Mouse (Mus musculus) limb, embryonic 14.5 days (tissue): Measurements from ENCODE around the gene Sec31a. TPM values are rescaled to one million over a fixed set of nuclear protein-coding genes. Genes with fewer than 3 reads are reported as not detected.

Experiments used
- ATAC-seq: fragments of 200-750 bp; cut with Nextera tagmentation; 2 replicates; pipeline ENCODE4 v1.8.0; 2017; ENCODE audit warnings: low read depth, moderate number of reproducible peaks, moderate TSS enrichment; ENCODE audit not compliant: low FRiP score
- DNase-seq: peaks from one replicate; pipeline ENCODE4 v3.0.0-alpha.2; 2015; ENCODE audit warnings: low spot score
- H3K27ac ChIP-seq: fragments of 300-500 bp; sonication (generic); replicated peaks from 2 replicates; pipeline ENCODE4 v1.5.1; 2014; ENCODE audit warnings: low read depth, mild to moderate bottlenecking, low read length, moderate library complexity, mixed read lengths
- H3K27me3 ChIP-seq: fragments of 300-500 bp; sonication (generic); 2 replicates; pipeline ENCODE4 v1.6.1; 2014; ENCODE audit warnings: low read length, mixed read lengths; ENCODE audit not compliant: control insufficient read depth, insufficient read depth
- H3K36me3 ChIP-seq: fragments of 300-500 bp; sonication (generic); 2 replicates; pipeline ENCODE4 v1.6.1; 2014; ENCODE audit warnings: mild to moderate bottlenecking, low read length, moderate library complexity, mixed read lengths; ENCODE audit not compliant: control insufficient read depth, insufficient read depth
- H3K4me1 ChIP-seq: fragments of 300-500 bp; sonication (generic); 2 replicates; pipeline ENCODE4 v1.6.1; 2014; ENCODE audit warnings: antibody characterized with exemption, low read length, mixed read lengths; ENCODE audit not compliant: control insufficient read depth, insufficient read depth
- H3K4me2 ChIP-seq: fragments of 300-500 bp; sonication (generic); replicated peaks from 2 replicates; pipeline ENCODE4 v1.6.1; 2014; ENCODE audit warnings: low read depth, mild to moderate bottlenecking, low read length, moderate library complexity; ENCODE audit not compliant: severe bottlenecking
- H3K4me3 ChIP-seq: fragments of 300-500 bp; sonication (generic); replicated peaks from 2 replicates; pipeline ENCODE4 v1.5.1; 2014; ENCODE audit warnings: low read length
- H3K9ac ChIP-seq: fragments of 300-500 bp; sonication (generic); 2 replicates; pipeline ENCODE4 v1.6.1; 2014; ENCODE audit warnings: mild to moderate bottlenecking, low read depth, low read length, moderate library complexity; ENCODE audit not compliant: severe bottlenecking
- H3K9me3 ChIP-seq: fragments of 300-500 bp; sonication (generic); 2 replicates; pipeline ENCODE4 v1.6.1; 2016; ENCODE audit warnings: low read length; ENCODE audit not compliant: control insufficient read depth
- POLR2A ChIP-seq: fragments of 200-500 bp; IDR thresholded peaks from 2 replicates; pipeline ENCODE4 v1.8.0; 2012; ENCODE audit warnings: inconsistent platforms, mild to moderate bottlenecking, moderate library complexity, borderline replicate concordance; ENCODE audit not compliant: insufficient read depth, insufficient read length; ENCODE audit errors: extremely low read depth
- WGBS: fragments of 180-500 bp; shearing (Covaris S2); extraction: QIAGEN DNeasy Blood & Tissue Kit; methylation state at CpG from one replicate; pipeline ENCODE4 v1.1.7; 2014; 5-methylcytosine and 5-hydroxymethylcytosine counted together
- polyA plus RNA-seq, 2 experiments: library from polyadenylated mRNA; depleted of rRNA in 1 of 2; stranded (reverse) in 1 of 2; unstranded in 1 of 2; fragments of >200 nt; fragmentation: Nextera tagmentation in 1 of 2; extraction: Ambion mirVana in 1 of 2; gene quantifications; 2 replicates each; pipeline versions ENCODE4 v1.2.1 to v1.2.3; 2012 to 2014

Sec31a gene
- polyA plus RNA-seq, 2 experiments: 268 to 320 TPM

- H3K9me3 ChIP-seq: no peaks in the 10 kb centered on the region
- H3K27me3 ChIP-seq: no peaks in the 10 kb centered on the region
- ATAC-seq (no peak), DNase-seq (no peak)
- H3K4me3 ChIP-seq: no peak overlapping the region
- TF ChIP-seq POLR2A: no peak
- no peak overlapping the region for H3K27ac ChIP-seq
- H3K4me2 ChIP-seq: no peak overlapping the region
- H3K4me1 ChIP-seq: no peaks in the 10 kb centered on the region
- H3K36me3 ChIP-seq: peaks cover 92% of the 10 kb centered on the region
- no peak overlapping the region for H3K9ac ChIP-seq
- WGBS: 95% methylated on average over 5 of the region's 5 CpGs
These were observed 47.5 kb downstream of the Sec31a start for GRCm38 (mm10) chr5:100368527-100368926.

DNA sequence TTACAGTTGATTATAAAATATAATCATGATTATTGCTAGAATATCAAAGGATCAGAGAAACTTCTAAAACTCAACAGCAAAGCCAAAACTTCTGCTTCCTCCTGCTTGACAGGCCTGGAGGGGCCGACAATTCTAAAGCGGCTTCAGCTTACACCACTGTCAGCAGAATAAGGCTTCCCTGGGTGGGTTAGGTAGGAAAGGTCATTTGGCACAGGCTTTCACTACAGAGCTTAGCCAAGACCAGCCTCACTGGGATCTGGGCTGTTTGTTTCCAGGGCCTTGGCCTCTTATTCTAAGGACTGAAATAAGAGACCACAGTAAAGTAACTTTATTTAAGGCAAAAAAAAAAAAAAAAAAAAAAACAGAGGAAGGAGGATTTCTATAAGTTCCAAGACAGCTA lies 49.0 kb downstream of the Sec31a start:
- no peak for DNase-seq
- no peak overlapping the region for H3K4me3 ChIP-seq
- H3K27me3 ChIP-seq: no peaks in the 10 kb centered on the region
- H3K9ac ChIP-seq: no peak overlapping the region
- no peak overlapping the region for H3K27ac ChIP-seq
- no peak for ATAC-seq
- no peak overlapping the region for H3K4me2 ChIP-seq
- peaks cover 93% of the 10 kb centered on the region for H3K36me3 ChIP-seq
- WGBS: 96% methylated on average over 2 of the region's 2 CpGs
- TF ChIP-seq POLR2A: no peak
- H3K4me1 ChIP-seq: no peaks in the 10 kb centered on the region
- no peaks in the 10 kb centered on the region for H3K9me3 ChIP-seq

DNA sequence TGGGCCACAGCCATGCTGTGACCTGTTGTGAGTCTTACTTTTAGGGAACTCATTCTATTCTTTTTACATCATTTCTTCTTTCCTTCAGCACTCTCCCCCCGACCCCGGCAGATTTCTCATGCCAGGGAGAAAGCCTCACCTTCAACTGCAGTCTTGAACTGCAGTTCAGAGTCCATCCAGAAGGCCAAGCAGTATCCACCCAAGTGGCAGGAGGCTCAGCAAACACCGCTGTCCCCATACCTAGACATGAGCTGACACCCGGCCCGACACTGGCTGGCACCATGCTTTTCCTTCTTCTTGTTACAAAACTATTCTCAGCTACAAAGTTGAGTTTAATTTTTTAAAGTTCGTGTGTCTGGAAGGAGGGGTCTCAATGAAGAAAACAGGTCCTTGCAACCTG lies 55.7 kb downstream of the Sec31a start:
- TF ChIP-seq POLR2A: no peak
- WGBS: 90% methylated on average over 6 of the region's 6 CpGs
- no peak overlapping the region for H3K4me2 ChIP-seq
- H3K4me1 ChIP-seq: peaks cover 8% of the 10 kb centered on the region
- H3K27me3 ChIP-seq: no peaks in the 10 kb centered on the region
- ATAC-seq (no peak), DNase-seq (no peak)
- H3K9ac ChIP-seq: no peak overlapping the region
- H3K9me3 ChIP-seq: no peaks in the 10 kb centered on the region
- peaks cover 53% of the 10 kb centered on the region for H3K36me3 ChIP-seq
- H3K27ac ChIP-seq: no peak overlapping the region
- no peak overlapping the region for H3K4me3 ChIP-seq

DNA sequence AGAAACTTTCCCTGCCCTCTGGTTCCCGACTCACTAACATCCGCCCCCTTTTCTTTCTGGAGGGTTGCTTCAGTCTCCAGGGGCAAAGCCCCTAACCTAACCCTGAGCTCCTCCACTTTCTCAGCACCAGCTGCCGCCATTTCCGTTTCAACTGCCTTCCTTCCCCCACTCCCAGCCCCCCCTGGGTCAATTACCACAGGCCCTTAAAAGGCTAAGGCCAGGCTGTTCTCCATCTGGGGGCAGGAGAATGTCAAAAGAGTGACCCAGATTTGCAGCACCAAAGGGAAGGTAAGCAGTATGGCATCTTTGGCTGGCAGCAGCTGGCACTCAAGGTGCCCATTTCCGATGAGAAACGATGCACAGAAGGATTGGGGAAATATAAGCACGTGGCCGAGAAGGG lies 57.7 kb downstream of the Sec31a start:
- DNase-seq (no peak), ATAC-seq (no peak)
- Histone ChIP-seq H3K36me3 (peaks cover 34% of the 10 kb centered on the region), H3K4me2 (no peak overlapping the region), H3K9me3 (no peaks in the 10 kb centered on the region), H3K27ac (no peak overlapping the region), H3K4me1 (peaks cover 9% of the 10 kb centered on the region), H3K4me3 (no peak overlapping the region), H3K27me3 (no peaks in the 10 kb centered on the region), H3K9ac (no peak overlapping the region)
- WGBS: 23% methylated on average over 8 of the region's 8 CpGs
- TF ChIP-seq POLR2A: no peak

- TF ChIP-seq POLR2A: no peak
- ATAC-seq: no peak
- 89% methylated on average over 20 of the region's 20 CpGs for WGBS
- Histone ChIP-seq H3K4me1 (peaks cover 13% of the 10 kb centered on the region), H3K36me3 (no peaks in the 10 kb centered on the region), H3K9me3 (no peaks in the 10 kb centered on the region), H3K4me3 (no peak overlapping the region), H3K9ac (no peak overlapping the region), H3K4me2 (no peak overlapping the region), H3K27ac (no peak overlapping the region), H3K27me3 (no peaks in the 10 kb centered on the region)
- DNase-seq: no peak
These were observed 61.4 kb downstream of the Sec31a start for GRCm38 (mm10) chr5:100354644-100355043.
